Mouse (Mus musculus): Measurements from ENCODE around the gene Map4k4.

GRCm38 (mm10) chr1:39922714-39923113 is 22.0 kb downstream of the Map4k4 start:
- TF ChIP-seq CTCF (IDR thresholded peaks at IDR 0.05; ENCODE audit: low read depth, low read length) (no peak), POLR2A (IDR thresholded peaks at IDR 0.05; ENCODE audit: borderline replicate concordance, low read depth, low read length) (no peak)
